Mouse (Mus musculus): ENCODE data around the gene Macrod2. TPM values are rescaled to one million over a fixed set of nuclear protein-coding genes. Genes with fewer than 3 reads are reported as not detected.

The Macrod2 gene
- total RNA-seq, 2 experiments from 2014 or later: 14.0 to 18.0 TPM

- intact Hi-C loops (cut with DNase I): no loop called here
Measured at GRCm38 (mm10) chr2:141274262-141274661, 879.2 kb downstream of the Macrod2 start.

DNA sequence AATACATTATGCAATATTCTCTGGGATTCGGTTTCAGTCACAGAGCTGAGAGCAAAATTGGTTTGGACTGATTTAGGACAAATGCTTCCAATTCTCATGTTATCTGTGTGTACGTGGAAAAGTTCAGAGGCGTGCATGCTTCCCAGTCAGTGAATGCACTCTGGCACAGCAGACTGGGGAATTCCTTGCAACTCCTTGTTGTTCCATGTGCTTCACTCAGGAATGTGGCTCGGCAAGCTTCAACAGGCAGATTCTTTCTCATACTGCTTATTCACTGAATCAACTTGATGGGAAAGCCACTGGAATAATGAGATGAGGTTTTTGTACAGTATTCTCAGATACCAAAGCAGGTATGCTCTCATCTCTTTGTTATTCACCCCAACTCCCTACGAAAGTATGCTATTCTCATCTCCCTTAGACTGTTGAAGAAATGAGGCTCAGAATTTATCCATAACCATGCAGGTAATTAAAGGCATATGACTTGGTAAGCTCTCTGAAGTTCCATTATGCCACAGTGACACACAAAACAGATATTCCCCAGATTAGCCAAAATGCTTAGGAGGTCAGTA, 884.1 kb downstream of the Macrod2 start:
- intact Hi-C loops (cut with DNase I): no loop called here
- DNase-seq: no peak

More at GRCm38 (mm10) chr2:141274262-141274661, 879.2 kb downstream of the Macrod2 start:
- no peak for DNase-seq

DNA sequence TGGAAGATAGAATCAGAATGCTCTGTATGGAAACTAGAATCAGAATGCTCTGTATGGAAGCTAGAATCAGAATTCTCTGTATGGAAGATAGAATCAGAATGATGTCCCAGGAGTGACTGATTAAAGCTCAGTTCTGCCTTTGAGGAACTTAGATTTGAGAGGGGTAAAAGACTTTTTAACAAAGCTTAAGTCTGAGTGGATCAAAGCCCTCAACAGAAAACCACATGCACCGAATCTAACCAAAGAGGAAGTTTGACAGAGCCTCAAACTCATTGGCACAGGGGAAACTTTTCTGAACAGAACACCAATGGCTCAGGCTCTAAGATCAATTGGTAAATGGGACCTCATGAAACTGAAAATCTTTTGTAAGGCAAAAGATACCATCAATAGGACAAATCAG, 885.7 kb downstream of the Macrod2 start:
- intact Hi-C loops (cut with DNase I): no loop called here
- DNase-seq: no peak

DNA sequence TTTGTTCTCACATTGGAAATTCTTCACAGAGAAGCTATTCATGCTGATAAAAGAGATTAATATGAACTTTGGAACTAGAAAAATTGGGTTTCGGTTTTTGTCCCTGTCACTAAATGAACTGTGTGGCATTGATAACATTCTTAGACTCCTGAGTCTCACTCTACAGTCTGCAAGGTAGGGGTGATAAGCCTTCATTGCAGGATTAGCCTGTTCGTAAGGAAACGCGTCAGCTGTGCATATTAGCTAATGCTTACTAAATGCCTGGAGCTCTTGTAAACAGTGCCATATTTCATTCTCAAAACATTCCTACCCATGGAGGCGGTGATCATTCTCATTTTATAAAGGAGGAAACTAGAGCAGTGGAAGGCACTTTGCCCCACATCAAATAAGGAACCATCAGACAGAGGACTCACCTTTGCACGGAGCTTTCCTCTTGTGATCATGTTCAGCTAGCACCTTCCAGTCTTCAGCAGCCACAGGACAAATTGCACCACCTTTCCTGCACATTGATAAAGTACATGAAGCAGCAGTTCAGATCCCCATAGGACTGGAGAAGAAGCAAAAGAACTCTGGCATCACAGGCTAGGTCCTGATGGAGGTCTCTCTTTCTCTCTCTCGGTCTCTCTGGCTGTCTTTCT, 891.1 kb downstream of the Macrod2 start:
- DNase-seq: no peak
- intact Hi-C loops (cut with DNase I): no loop called here

DNA sequence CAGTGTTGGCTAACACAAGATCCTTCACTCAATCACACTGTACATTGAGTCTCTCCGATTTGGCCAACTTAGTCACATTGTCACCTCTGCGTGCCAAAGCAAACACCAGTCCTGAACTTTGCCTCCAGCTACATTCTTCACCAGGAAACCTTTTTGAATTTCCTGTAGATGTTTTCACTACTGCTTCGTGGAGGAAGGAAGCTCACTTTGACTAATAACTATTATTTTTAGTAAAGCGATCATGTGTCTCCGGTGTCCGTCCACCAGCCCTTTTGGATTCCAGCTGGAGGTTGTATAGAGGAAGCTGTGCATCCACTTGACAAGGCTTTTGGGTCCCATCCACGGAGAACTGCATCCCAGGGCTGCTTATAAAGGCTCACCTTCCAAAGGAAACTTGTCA, 893.4 kb downstream of the Macrod2 start:
- DNase-seq: no peak
- intact Hi-C loops (cut with DNase I): no loop called here

GRCm38 (mm10) chr2:141289059-141289713, 894.1 kb downstream of the Macrod2 start:
- no peak for DNase-seq
- intact Hi-C loops (cut with DNase I): no loop called here

DNA sequence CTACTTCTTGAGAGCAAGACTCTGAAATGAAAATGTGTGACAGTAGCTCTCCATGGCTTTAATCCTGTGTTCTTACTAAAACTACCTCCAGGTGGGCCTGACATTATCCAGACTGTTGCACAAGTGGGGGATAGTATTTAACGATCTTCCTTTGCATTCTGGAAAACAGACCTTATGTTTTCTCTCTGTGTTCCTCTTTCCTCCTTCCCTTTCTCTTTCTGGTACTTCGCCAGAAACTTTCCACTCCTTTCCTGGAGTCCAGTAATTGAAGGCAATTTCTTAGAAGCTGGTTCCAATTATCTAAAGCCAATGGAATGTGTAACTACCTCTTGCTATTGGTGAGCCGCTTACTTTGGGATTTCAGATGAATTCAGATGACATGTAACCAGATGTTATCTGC, 897.7 kb downstream of the Macrod2 start:
- intact Hi-C loops (cut with DNase I): no loop called here
- no peak for DNase-seq

DNA sequence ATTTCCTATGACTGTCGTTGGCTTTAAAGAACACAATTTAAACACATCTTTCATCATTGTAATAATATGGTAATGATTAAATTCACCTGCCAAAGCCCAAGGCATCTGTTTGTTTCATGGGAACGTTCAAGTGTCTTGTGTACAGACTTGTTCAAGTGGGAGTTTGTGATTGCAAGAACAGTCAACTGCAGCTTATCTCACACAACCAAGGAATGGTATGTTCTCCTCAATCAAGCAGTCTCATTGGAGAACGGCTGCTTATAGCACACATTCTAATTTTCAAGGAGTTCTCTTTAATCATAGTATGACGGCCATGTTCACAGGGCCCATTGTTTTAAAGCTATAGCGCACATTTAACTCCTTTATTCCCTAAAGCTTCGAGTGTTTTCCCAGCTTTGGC, 904.1 kb downstream of the Macrod2 start:
- intact Hi-C loops (cut with DNase I): no loop called here
- DNase-seq: no peak

- DNase-seq: no peak
- intact Hi-C loops (cut with DNase I): no loop called here
Measured at GRCm38 (mm10) chr2:141301030-141301429, 905.9 kb downstream of the Macrod2 start.

DNA sequence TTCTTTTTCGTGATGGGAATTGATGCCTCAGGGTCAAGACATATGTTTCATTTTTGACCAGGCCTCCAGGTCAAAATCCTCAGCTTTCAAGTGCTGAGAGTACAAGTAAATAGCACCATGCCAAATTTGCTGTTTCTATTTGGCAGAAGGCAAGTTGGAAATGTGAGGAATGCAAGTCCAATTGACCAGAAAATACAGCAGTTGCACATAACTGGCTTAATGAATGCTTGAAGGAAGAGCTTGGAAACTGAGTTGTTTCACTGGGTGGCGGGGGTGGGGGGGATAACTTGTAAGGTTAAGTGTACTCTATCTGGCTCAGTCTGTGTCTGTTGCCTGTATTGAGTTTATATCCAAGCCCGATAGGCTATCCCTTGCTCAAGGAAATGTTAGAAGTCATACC, 913.3 kb downstream of the Macrod2 start:
- intact Hi-C loops (cut with DNase I): no loop called here
- no peak for DNase-seq

DNA sequence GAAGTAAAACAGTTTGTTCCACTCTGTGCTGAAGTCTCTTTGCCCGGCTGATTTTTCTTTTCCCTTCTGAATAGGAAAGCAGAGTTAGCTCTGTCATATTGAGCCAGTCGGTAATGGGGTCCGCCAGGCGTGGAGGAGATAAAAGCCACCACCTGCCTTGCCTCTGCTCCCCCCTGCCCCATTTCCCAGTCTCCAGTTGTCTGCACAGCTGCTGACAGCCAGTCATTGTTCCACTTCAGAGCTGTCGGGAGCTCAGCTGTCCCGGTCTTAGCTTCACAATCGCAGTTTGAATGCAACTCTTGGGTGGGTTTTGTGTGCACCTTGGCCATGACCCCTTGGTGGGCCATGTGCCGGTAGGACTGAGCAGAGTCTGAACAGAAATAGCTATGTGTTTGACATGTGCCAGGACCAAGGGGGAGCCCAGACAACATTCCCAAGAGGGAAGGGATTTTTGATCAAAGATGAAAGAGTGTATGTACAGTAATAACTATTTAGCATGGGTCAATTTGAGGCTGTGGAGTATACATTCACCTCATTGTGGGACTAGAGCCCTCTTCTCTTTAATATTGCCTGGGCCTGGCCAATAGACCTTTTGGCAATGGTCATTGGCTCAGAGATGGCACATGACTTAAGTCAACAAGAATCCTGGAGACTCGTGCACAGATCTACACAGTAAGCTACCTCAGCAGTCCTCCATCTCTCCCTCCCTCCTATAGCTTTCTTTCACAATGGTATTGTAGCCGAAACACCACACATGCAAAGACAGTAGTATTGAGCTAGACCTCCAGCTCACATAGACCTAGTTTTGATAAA, 917.2 kb downstream of the Macrod2 start:
- no peak for DNase-seq
- intact Hi-C loops (cut with DNase I): no loop called here

DNA sequence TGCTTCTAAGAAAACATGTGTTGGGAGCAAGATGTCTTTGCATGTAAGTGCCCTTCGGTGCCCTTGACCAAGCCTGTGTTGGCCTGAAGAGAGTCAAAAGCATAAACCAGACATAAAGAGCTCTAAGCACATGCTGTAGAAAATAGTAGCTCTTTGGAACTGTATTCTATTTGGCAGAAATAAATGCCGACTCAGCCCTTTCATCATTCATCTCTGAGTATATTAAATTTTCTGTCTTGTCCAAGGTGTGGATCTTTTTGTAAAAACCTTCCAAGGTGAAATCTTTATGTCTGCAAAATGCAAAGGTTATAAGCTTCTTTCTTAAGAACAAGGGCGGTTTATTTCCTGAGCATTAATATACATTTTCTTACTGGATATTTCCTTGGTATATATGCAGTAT, 920.2 kb downstream of the Macrod2 start:
- DNase-seq: no peak
- intact Hi-C loops (cut with DNase I): no loop called here

DNA sequence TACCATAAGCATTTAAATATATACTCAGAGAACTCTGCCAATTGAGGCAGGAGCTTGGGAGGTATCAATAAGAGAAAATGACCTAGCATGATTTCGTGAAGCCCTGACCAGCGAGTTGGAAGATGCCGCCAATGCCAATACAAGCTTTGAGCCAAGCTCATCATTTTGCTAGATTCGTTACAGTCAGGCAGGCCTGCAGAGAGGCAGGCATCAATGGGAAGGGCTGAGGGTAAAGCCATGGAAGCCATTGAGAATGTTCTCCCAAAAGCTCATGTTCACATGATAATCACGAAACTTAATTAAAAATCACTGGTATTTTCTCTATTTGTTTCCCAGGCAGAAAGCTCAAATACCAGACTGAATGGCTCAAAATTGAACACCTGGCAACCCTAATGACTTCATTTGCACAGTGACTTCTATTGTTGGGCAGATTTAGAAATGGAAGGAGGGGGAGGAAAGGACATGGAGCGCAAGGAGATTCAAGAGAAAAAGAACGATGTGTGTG, 928.9 kb downstream of the Macrod2 start:
- intact Hi-C loops (cut with DNase I): no loop called here
- DNase-seq: no peak

GRCm38 (mm10) chr2:141327296-141327695, 932.2 kb downstream of the Macrod2 start:
- intact Hi-C loops (cut with DNase I): no loop called here
- no peak for DNase-seq

GRCm38 (mm10) chr2:141337708-141338107, 942.6 kb downstream of the Macrod2 start:
- DNase-seq: no peak
- intact Hi-C loops (cut with DNase I): no loop called here

GRCm38 (mm10) chr2:141343988-141344535, 949.0 kb downstream of the Macrod2 start:
- intact Hi-C loops (cut with DNase I): no loop called here
- DNase-seq: no peak

DNA sequence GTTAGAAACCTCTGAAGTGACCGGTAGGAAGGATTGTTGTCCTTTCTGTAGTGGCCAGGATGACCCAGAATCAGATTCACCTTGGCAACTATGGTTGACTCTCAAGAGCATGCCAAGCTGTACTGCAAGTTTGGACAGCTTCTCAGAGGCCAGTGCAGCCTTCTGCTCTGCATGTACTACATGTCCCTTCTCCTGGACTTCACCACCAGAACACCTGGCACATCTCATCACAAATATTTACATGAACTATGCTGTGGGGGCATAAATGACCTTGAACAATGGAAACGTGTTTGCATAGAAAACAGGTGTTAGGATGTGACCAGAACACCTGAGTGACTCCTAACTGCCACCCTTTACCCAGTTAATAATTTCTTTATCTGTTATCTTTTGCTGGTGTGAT, 957.5 kb downstream of the Macrod2 start:
- DNase-seq: no peak
- intact Hi-C loops (cut with DNase I): no loop called here

- DNase-seq: no peak
- intact Hi-C loops (cut with DNase I): no loop called here
Measured at GRCm38 (mm10) chr2:141388632-141389031, 993.5 kb downstream of the Macrod2 start.

GRCm38 (mm10) chr2:141391229-141391628, 996.1 kb downstream of the Macrod2 start:
- intact Hi-C loops (cut with DNase I): no loop called here
- DNase-seq: no peak

DNA sequence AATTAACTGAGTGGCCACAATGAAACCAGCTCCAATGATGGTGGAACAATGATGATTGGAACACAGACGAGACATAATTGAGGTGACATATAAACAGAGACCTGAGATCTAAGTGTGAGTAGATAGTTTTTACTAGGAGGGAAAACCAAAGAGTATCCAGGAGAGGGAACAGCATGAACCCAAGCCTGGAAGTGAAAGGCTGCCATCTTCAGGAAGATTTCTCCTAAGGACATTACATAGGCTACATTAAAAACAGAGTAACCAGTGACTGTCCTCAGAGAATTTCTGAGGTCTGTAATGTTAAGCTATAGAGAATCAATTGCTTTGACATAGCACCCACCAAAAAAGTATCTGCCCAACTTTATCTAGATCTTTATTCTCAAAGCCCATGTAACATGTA, 999.7 kb downstream of the Macrod2 start:
- no peak for DNase-seq
- intact Hi-C loops (cut with DNase I): no loop called here

- intact Hi-C loops (cut with DNase I): no loop called here
- DNase-seq: no peak
Measured at GRCm38 (mm10) chr2:141408766-141409165, 1013.7 kb downstream of the Macrod2 start.

Data from gastrocnemius, postnatal 36 days (tissue).